Mouse (Mus musculus): ENCODE data around the gene Cbx1. TPM values are rescaled to one million over a fixed set of nuclear protein-coding genes. Genes with fewer than 3 reads are reported as not detected.

The Cbx1 gene
- polyA plus RNA-seq (2015; fragmentation: Nextera tagmentation; extraction: Ambion mirVana): 30.5 and 38.7 TPM in 2 replicates

DNA sequence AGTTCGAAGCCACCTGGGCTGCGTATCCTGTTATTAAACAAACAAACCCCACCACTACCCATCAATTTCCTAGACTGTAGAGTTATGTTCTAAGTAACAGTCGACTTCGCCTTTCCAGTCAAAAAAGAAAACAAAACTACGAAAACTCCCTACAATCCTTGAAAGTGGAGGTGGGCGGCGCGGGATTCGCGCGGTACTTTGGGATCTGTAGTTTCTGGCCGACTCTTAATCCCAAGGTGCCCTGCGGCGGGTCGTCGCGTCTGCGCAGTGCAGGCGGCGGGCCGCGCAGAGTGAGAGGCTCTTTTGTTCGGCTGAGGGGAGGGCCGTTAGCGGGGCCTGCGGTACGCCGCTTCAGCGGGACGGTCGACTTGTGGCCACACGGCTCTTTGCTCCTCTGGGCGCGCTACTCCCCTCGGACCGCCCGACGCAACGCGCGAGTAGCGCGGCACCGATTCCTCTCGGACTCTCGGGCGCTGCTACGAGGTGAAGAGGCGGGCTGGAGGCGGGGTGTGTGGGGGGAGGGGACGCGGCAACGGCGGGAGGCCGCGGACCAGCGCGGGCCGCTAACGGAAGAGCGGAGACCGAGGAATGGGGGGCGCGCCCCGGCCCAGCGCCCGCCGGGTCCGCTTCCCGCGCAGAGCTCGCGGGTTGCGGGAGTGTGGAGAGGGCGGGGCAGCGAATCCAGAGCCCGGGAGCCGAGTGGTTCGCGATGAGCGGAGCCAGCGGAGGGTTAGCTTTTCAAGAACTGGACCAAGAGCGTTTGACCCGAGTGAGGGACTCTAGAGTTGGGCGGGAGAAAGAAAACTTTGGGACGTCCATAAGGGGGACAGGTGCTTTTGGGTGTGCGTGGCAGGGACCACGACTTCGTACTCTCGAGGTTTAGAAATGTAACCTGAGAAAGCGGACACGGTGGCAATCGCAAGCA lies at the start of gene Cbx1:
Cbx1 (plus strand) TSS at position 257 of the 925 bp plus-strand sequence.
- Histone ChIP-seq H3K27me3 (ENCODE audit: control insufficient read depth, insufficient read depth, low read length) (no peaks in the 10 kb centered on the region), H3K9ac (ENCODE audit: low read length) (peak within 1 kb of the TSS; percentile 65), H3K4me1 (replicated peaks; ENCODE audit: control insufficient read depth, insufficient read depth) (peaks cover 6% of the 10 kb centered on the region), H3K4me2 (replicated peaks; ENCODE audit: low read depth) (peak within 1 kb of the TSS; percentile 69), H3K36me3 (ENCODE audit: control insufficient read depth, insufficient read depth, low read length) (no peaks in the 10 kb centered on the region), H3K9me3 (ENCODE audit: control insufficient read depth, low read length) (no peaks in the 10 kb centered on the region), H3K27ac (replicated peaks) (peak within 1 kb of the TSS; percentile 87), H3K4me3 (ENCODE audit: low read depth, low read length) (peak within 1 kb of the TSS; percentile 85)
- TF ChIP-seq EP300 (optimal IDR thresholded peaks at IDR 0.05): no peak
- TF ChIP-seq CTCF (IDR thresholded peaks at IDR 0.05; ENCODE audit: low read depth): no peak
- DNase-seq (ENCODE audit: low spot score): peak; percentile 92
- WGBS: 1% methylated on average over 75 of the region's 93 CpGs
- ATAC-seq (ENCODE audit: low FRiP score, low TSS enrichment): peak; percentile 96

DNA sequence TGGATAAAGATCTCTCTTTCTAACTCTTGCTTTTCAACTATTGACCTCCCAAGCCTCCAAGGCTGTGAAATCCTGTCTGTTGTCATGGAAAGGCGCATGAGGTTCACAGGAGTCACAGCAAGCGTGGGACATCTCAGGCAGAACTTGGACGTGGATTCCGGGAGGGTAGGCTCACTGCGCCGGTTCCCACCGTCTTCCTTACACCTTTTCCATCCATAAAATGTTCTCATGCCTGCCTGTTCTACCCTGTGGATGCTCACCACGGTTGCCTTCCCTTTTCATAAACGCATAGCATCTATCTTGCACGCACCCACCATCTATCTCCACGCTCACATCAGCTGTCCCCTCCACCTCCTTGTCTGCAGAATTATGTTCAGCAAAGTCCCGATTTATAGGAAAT lies 48.1 kb upstream of the Cbx1 start:
- no peak for ATAC-seq (ENCODE audit: low FRiP score, low TSS enrichment)
- Histone ChIP-seq H3K4me2 (replicated peaks; ENCODE audit: low read depth) (no peak overlapping the region), H3K4me1 (replicated peaks; ENCODE audit: control insufficient read depth, insufficient read depth) (no peaks in the 10 kb centered on the region), H3K4me3 (ENCODE audit: low read depth, low read length) (no peak overlapping the region), H3K9ac (ENCODE audit: low read length) (no peak overlapping the region), H3K27ac (replicated peaks) (no peak overlapping the region), H3K9me3 (ENCODE audit: control insufficient read depth, low read length) (no peaks in the 10 kb centered on the region), H3K36me3 (ENCODE audit: control insufficient read depth, insufficient read depth, low read length) (no peaks in the 10 kb centered on the region), H3K27me3 (ENCODE audit: control insufficient read depth, insufficient read depth, low read length) (no peaks in the 10 kb centered on the region)
- TF ChIP-seq CTCF (IDR thresholded peaks at IDR 0.05; ENCODE audit: low read depth) (no peak), EP300 (optimal IDR thresholded peaks at IDR 0.05) (no peak)
- DNase-seq (ENCODE audit: low spot score): no peak
- WGBS: 62% methylated on average over 12 of the region's 12 CpGs

DNA sequence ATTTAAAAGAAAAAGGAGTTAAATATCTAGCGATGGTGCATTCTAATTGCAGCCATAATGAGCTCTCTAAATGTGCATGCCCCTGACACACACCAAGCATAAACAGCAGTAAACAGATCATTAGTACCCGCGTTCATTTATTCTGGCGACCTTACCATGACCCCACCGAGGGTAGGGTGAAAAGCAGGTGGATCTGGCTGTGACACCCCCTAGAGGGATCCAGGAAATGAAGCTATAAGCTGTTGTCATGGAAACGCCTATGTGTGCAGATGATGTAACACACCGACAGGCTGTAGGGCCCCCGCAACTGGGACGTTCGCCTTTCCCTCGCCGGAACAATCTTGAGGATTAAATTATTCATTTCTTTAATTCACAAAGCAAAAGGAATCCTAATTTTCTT lies 46.9 kb upstream of the Cbx1 start:
- H3K4me1 ChIP-seq (replicated peaks; ENCODE audit: control insufficient read depth, insufficient read depth): no peaks in the 10 kb centered on the region
- ATAC-seq (ENCODE audit: low FRiP score, low TSS enrichment): no peak

DNA sequence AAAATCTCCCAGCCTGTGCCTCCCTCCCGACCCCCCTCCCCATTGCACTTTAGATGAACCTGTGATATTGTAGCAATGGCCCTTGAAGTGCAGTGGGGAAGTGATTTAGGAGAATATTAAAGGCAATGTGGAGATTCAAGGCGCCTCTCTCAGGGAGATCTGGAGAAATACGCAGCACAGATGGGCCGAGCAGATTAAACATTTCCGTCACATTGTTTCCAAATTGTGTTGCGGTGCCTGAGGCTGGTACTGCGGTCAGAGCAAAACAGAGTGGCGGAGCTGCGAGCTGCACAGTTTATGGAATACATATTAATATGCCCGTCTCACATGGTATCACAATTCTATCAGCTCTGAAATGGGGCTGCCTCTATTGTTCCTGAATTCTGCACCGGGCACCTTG lies 45.9 kb upstream of the Cbx1 start:
- Histone ChIP-seq H3K9me3 (ENCODE audit: control insufficient read depth, low read length) (no peaks in the 10 kb centered on the region), H3K4me1 (replicated peaks; ENCODE audit: control insufficient read depth, insufficient read depth) (no peaks in the 10 kb centered on the region), H3K27me3 (ENCODE audit: control insufficient read depth, insufficient read depth, low read length) (no peaks in the 10 kb centered on the region), H3K27ac (replicated peaks) (no peak overlapping the region), H3K4me3 (ENCODE audit: low read depth, low read length) (no peak overlapping the region), H3K36me3 (ENCODE audit: control insufficient read depth, insufficient read depth, low read length) (no peaks in the 10 kb centered on the region), H3K9ac (ENCODE audit: low read length) (no peak overlapping the region), H3K4me2 (replicated peaks; ENCODE audit: low read depth) (no peak overlapping the region)
- DNase-seq (ENCODE audit: low spot score): no peak
- TF ChIP-seq EP300 (optimal IDR thresholded peaks at IDR 0.05): no peak
- no peak for TF ChIP-seq CTCF (IDR thresholded peaks at IDR 0.05; ENCODE audit: low read depth)
- ATAC-seq (ENCODE audit: low FRiP score, low TSS enrichment): no peak
- WGBS: 19% methylated on average over 11 of the region's 11 CpGs

More for the DNA sequence above, 46.9 kb upstream of the Cbx1 start:
- 29% methylated on average over 12 of the region's 12 CpGs for WGBS
- Histone ChIP-seq H3K4me2 (replicated peaks; ENCODE audit: low read depth) (no peak overlapping the region), H3K9me3 (ENCODE audit: control insufficient read depth, low read length) (no peaks in the 10 kb centered on the region), H3K4me3 (ENCODE audit: low read depth, low read length) (no peak overlapping the region), H3K9ac (ENCODE audit: low read length) (no peak overlapping the region), H3K36me3 (ENCODE audit: control insufficient read depth, insufficient read depth, low read length) (no peaks in the 10 kb centered on the region), H3K27me3 (ENCODE audit: control insufficient read depth, insufficient read depth, low read length) (no peaks in the 10 kb centered on the region), H3K27ac (replicated peaks) (no peak overlapping the region)
- TF ChIP-seq EP300 (optimal IDR thresholded peaks at IDR 0.05) (no peak), CTCF (IDR thresholded peaks at IDR 0.05; ENCODE audit: low read depth) (no peak)
- DNase-seq (ENCODE audit: low spot score): no peak

DNA sequence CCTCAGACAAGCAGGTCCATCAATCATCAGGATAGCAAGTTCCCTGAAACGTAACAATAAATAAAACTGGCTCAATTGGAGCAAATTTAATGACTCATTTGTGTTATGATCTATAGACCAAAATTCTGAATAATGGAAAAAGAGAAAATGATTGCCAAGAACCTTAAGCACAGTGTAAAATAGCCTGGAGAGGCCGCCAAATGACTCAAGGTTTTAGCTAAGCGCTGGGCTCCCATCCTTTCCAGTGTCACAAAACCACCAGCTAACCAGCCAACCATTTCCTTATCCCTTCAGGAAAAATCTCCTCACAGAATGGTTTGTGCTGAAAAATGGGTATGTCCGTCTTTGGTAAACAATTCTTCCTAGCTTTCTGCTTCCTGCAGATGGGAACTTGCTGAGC lies 45.0 kb upstream of the Cbx1 start:
- no peak overlapping the region for H3K27ac ChIP-seq (replicated peaks)
- ATAC-seq (ENCODE audit: low FRiP score, low TSS enrichment): no peak
- H3K9me3 ChIP-seq (ENCODE audit: control insufficient read depth, low read length): no peaks in the 10 kb centered on the region
- no peaks in the 10 kb centered on the region for H3K36me3 ChIP-seq (ENCODE audit: control insufficient read depth, insufficient read depth, low read length)
- TF ChIP-seq CTCF (IDR thresholded peaks at IDR 0.05; ENCODE audit: low read depth) (no peak), EP300 (optimal IDR thresholded peaks at IDR 0.05) (no peak)
- H3K27me3 ChIP-seq (ENCODE audit: control insufficient read depth, insufficient read depth, low read length): no peaks in the 10 kb centered on the region
- no peak for DNase-seq (ENCODE audit: low spot score)
- WGBS: 57% methylated on average over 4 of the region's 4 CpGs
- H3K4me1 ChIP-seq (replicated peaks; ENCODE audit: control insufficient read depth, insufficient read depth): no peaks in the 10 kb centered on the region
- H3K9ac ChIP-seq (ENCODE audit: low read length): no peak overlapping the region
- no peak overlapping the region for H3K4me2 ChIP-seq (replicated peaks; ENCODE audit: low read depth)
- no peak overlapping the region for H3K4me3 ChIP-seq (ENCODE audit: low read depth, low read length)

DNA sequence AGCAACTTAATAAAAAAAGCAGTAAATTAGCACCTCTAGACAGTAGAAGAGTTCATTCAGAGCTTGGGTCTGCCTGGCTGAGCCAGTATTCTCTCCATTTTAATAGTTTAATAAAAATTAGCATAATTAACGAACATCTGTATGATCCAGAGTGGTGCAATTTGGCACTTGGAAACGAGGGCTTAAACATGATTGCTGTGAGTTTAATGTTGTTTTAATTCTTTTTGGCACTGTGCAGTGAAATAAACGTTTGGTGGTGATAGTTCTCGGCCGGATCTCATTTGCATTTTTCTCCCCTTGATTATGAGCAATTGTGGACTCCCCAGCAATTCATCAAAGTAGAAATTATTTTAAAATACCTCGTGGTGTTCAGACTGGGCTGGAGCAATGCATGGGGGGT lies 42.3 kb upstream of the Cbx1 start:
- no peak for ATAC-seq (ENCODE audit: low FRiP score, low TSS enrichment)

More for the DNA sequence above, 42.3 kb upstream of the Cbx1 start:
- no peaks in the 10 kb centered on the region for H3K9me3 ChIP-seq (ENCODE audit: control insufficient read depth, low read length)
- H3K27ac ChIP-seq (replicated peaks): no peak overlapping the region
- no peak overlapping the region for H3K9ac ChIP-seq (ENCODE audit: low read length)
- 61% methylated on average over 6 of the region's 6 CpGs for WGBS
- no peak overlapping the region for H3K4me3 ChIP-seq (ENCODE audit: low read depth, low read length)
- no peaks in the 10 kb centered on the region for H3K27me3 ChIP-seq (ENCODE audit: control insufficient read depth, insufficient read depth, low read length)
- no peaks in the 10 kb centered on the region for H3K4me1 ChIP-seq (replicated peaks; ENCODE audit: control insufficient read depth, insufficient read depth)
- no peak for DNase-seq (ENCODE audit: low spot score)
- H3K4me2 ChIP-seq (replicated peaks; ENCODE audit: low read depth): no peak overlapping the region
- H3K36me3 ChIP-seq (ENCODE audit: control insufficient read depth, insufficient read depth, low read length): no peaks in the 10 kb centered on the region
- TF ChIP-seq EP300 (optimal IDR thresholded peaks at IDR 0.05): no peak
- TF ChIP-seq CTCF (IDR thresholded peaks at IDR 0.05; ENCODE audit: low read depth): no peak

Data from stomach, postnatal 0 days (tissue).